Mouse (Mus musculus): ENCODE results near the gene Rab1a.
"Not testable (repeated sequence)": the region's sequence is repeated elsewhere in the genome, so short reads cannot be mapped to it uniquely, and the experiment has no call there.

The Rab1a gene

GRCm38 (mm10) chr11:20221671-20222070 is 20.4 kb downstream of the Rab1a start:
- not testable (repeated sequence) for DNase-seq

GRCm38 (mm10) chr11:20224196-20224595 is 23.0 kb downstream of the Rab1a start:
- DNase-seq = no peak

- no peak for DNase-seq
Measured at GRCm38 (mm10) chr11:20225938-20226337, 24.7 kb downstream of the Rab1a start.

- no peak for DNase-seq
Measured at GRCm38 (mm10) chr11:20228666-20229065, 27.4 kb downstream of the Rab1a start.

- DNase-seq = no peak
Measured at GRCm38 (mm10) chr11:20229311-20229710, 28.1 kb downstream of the Rab1a start.

GRCm38 (mm10) chr11:20230286-20230685 is 29.1 kb downstream of the Rab1a start:
- DNase-seq = no peak

- no peak for DNase-seq
Measured at GRCm38 (mm10) chr11:20231128-20231878, 30.1 kb downstream of the Rab1a start.

GRCm38 (mm10) chr11:20232016-20232755 is 31.0 kb downstream of the Rab1a start:
- DNase-seq = no peak

GRCm38 (mm10) chr11:20234233-20234632 is 33.0 kb downstream of the Rab1a start:
- peak in 1 of 2 experiments; percentile 20 for DNase-seq

- DNase-seq = no peak
Measured at GRCm38 (mm10) chr11:20237018-20237417, 35.8 kb downstream of the Rab1a start.

GRCm38 (mm10) chr11:20237976-20238375 is 36.7 kb downstream of the Rab1a start:
- DNase-seq = no peak

- no peak for DNase-seq
Measured at GRCm38 (mm10) chr11:20239279-20239861, 38.1 kb downstream of the Rab1a start.

GRCm38 (mm10) chr11:20240331-20240730 is 39.1 kb downstream of the Rab1a start:
- no peak for DNase-seq

- DNase-seq = no peak
Measured at GRCm38 (mm10) chr11:20241311-20241710, 40.1 kb downstream of the Rab1a start.

- no peak for DNase-seq
Measured at GRCm38 (mm10) chr11:20242366-20243056, 41.3 kb downstream of the Rab1a start.

- DNase-seq = no peak
Measured at GRCm38 (mm10) chr11:20243214-20243913, 42.1 kb downstream of the Rab1a start.

GRCm38 (mm10) chr11:20244336-20245290 is 43.4 kb downstream of the Rab1a start:
- no peak for DNase-seq

GRCm38 (mm10) chr11:20245316-20245715 is 44.1 kb downstream of the Rab1a start:
- DNase-seq = no peak

GRCm38 (mm10) chr11:20246616-20247015 is 45.4 kb downstream of the Rab1a start:
- DNase-seq = no peak

- no peak for DNase-seq
Measured at GRCm38 (mm10) chr11:20247146-20247855, 46.1 kb downstream of the Rab1a start.

- peak; percentile 35 to 49 for DNase-seq
Measured at GRCm38 (mm10) chr11:20248277-20248676, 47.0 kb downstream of the Rab1a start.
